Mouse (Mus musculus) kidney, embryonic 16.5 days (tissue): ENCODE data around the gene Sel1l3. TPM values are rescaled to one million over a fixed set of nuclear protein-coding genes. Genes with fewer than 3 reads are reported as not detected.

Experiments used
- ATAC-seq: fragments of 200-750 bp; cut with Nextera tagmentation; 2 replicates; pipeline ENCODE4 v1.8.0; 2017; ENCODE audit warnings: moderate TSS enrichment; ENCODE audit not compliant: low FRiP score, low TSS enrichment
- H3K27ac ChIP-seq: fragments of 300-500 bp; sonication (generic); 2 replicates; pipeline ENCODE4 v1.5.1; 2014; ENCODE audit warnings: low read length
- H3K27me3 ChIP-seq: fragments of 300-500 bp; sonication (generic); 2 replicates; pipeline ENCODE4 v1.6.1; 2014; ENCODE audit warnings: low read length, control low read depth, mixed read lengths; ENCODE audit not compliant: insufficient read depth
- H3K36me3 ChIP-seq: fragments of 300-500 bp; sonication (generic); 2 replicates; pipeline ENCODE4 v1.6.1; 2014; ENCODE audit warnings: low read length, control low read depth, mixed read lengths; ENCODE audit not compliant: insufficient read depth
- H3K4me1 ChIP-seq: fragments of 300-500 bp; sonication (generic); 2 replicates; pipeline ENCODE4 v1.6.1; 2014; ENCODE audit warnings: low read length, control low read depth, mixed read lengths; ENCODE audit not compliant: insufficient read depth
- H3K4me2 ChIP-seq: fragments of 300-500 bp; sonication (generic); replicated peaks from 2 replicates; pipeline ENCODE4 v1.6.1; 2014; ENCODE audit warnings: low read depth, low read length
- H3K4me3 ChIP-seq: fragments of 300-500 bp; sonication (generic); 2 replicates; pipeline ENCODE4 v1.5.1; 2014; ENCODE audit warnings: mild to moderate bottlenecking, low read length
- H3K9ac ChIP-seq: fragments of 300-500 bp; sonication (generic); replicated peaks from 2 replicates; pipeline ENCODE4 v1.6.1; 2014; ENCODE audit warnings: low read length
- H3K9me3 ChIP-seq: fragments of 300-500 bp; sonication (generic); 2 replicates; pipeline ENCODE4 v1.6.1; 2016; ENCODE audit warnings: low read length, control low read depth
- WGBS: fragments of 180-500 bp; shearing (Covaris S2); extraction: QIAGEN DNeasy Blood & Tissue Kit; methylation state at CpG from one replicate; pipeline ENCODE4 v1.1.7; 2014; 5-methylcytosine and 5-hydroxymethylcytosine counted together
- polyA plus RNA-seq: library from polyadenylated mRNA; unstranded; fragments of >200 nt; fragmentation: Nextera tagmentation; extraction: Ambion mirVana; gene quantifications from 2 replicates; pipeline ENCODE4 v1.2.1, GENCODE M21; 2015

The Sel1l3 gene
- polyA plus RNA-seq, 1 experiment from 2014 or later = 18.9 TPM

DNA sequence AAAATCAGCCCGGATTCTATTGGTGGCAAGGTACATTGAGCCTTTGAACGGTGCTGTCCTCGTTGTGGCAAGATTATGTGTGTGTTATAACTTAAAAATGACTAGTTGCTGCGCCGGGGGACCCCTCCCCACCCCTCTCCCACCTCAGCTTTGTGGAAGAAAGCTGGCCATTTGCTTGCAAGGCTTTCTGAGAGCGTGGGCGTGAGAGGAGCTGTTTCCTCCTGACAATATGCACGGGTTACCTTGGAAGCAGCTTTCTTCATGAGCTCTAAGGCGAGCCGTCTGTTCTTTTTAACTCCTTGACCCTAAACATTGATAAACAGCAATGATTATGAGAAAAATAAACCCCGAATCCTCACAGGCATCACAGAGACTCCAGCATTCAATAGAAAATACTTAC, 74.2 kb downstream of the Sel1l3 start:
- Histone ChIP-seq H3K27ac (no peak overlapping the region), H3K4me2 (no peak overlapping the region), H3K27me3 (no peaks in the 10 kb centered on the region), H3K9ac (no peak overlapping the region), H3K36me3 (peaks cover 13% of the 10 kb centered on the region), H3K9me3 (no peaks in the 10 kb centered on the region), H3K4me3 (no peak overlapping the region), H3K4me1 (no peaks in the 10 kb centered on the region)
- 42% methylated on average over 11 of the region's 11 CpGs for WGBS
- no peak for ATAC-seq

DNA sequence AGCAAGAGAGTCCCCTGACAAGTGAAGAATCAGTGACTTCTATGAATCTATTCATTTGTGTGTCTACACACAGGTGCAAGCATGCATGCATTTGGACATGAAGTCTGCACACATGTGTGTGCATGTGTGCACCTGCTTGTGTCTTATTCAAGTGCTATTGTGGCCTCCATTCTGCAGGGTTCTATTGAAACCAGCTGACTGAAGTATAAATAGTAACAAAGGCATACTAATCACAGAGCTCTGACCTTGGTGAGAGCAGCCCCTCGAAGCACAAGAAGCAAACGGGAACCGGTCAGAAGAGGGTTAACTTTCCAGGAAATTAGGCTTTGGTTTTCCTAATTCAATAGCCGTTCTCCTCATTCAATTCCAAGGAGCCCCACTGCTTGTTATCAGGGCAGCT, 74.6 kb downstream of the Sel1l3 start:
- Histone ChIP-seq H3K36me3 (peaks cover 8% of the 10 kb centered on the region; the same call in 1 of the 2 replicates), H3K4me3 (no peak overlapping the region), H3K27me3 (no peaks in the 10 kb centered on the region), H3K4me2 (no peak overlapping the region), H3K9me3 (no peaks in the 10 kb centered on the region), H3K9ac (no peak overlapping the region), H3K4me1 (no peaks in the 10 kb centered on the region), H3K27ac (no peak overlapping the region)
- ATAC-seq = no peak
- 49% methylated on average over 4 of the region's 4 CpGs for WGBS

DNA sequence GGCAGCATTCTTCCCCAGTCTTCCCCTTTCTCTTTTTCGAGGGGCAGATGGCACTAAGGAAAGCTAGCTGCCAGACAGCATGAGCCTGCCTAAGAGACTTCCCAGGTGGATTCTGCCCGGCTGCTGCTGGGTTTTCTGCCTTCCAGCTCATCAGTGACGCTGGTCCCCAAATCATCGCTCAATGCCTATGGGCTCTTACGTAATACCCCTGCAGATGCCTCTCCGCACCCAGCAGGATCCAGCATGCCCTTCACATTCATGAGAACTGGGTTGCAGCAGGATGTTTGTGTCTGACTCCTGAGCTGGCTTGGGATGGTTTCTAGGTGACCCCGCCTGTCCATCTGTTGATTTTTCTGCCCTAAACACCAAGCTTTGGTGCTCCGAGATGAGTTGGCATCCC, 75.7 kb downstream of the Sel1l3 start:
- WGBS = 89% methylated on average over 8 of the region's 8 CpGs
- ATAC-seq = no peak
- H3K36me3 ChIP-seq = no peaks in the 10 kb centered on the region; the same call in 1 of the 2 replicates
- H3K4me3 ChIP-seq = no peak overlapping the region
- no peak overlapping the region for H3K27ac ChIP-seq
- H3K9me3 ChIP-seq = no peaks in the 10 kb centered on the region
- H3K27me3 ChIP-seq = no peaks in the 10 kb centered on the region
- no peak overlapping the region for H3K4me2 ChIP-seq
- H3K4me1 ChIP-seq = no peaks in the 10 kb centered on the region
- no peak overlapping the region for H3K9ac ChIP-seq

DNA sequence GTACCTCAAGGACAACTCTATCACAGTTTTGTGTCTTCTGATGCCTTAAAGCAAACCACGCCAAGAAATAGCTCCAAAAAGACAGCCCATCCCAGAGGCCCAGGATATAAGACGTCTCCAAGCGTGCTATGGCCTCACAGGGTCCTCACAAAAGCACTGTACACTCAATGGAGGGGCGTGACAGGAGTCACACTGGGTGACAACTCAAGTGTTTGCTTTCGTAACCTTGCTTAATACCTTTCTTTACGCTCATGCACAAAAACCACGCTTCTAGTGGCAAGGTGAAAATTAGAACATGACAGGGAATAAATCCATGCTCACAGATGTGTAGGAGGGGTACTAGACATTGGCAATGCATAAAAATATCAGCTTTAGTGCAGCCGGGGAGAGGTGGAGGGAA, 77.7 kb downstream of the Sel1l3 start:
- Histone ChIP-seq H3K36me3 (peaks cover 3% of the 10 kb centered on the region), H3K4me3 (no peak overlapping the region), H3K4me2 (no peak overlapping the region), H3K9ac (no peak overlapping the region), H3K27ac (no peak overlapping the region), H3K9me3 (no peaks in the 10 kb centered on the region), H3K27me3 (no peaks in the 10 kb centered on the region), H3K4me1 (no peaks in the 10 kb centered on the region)
- 78% methylated on average over 8 of the region's 8 CpGs for WGBS
- ATAC-seq = no peak

DNA sequence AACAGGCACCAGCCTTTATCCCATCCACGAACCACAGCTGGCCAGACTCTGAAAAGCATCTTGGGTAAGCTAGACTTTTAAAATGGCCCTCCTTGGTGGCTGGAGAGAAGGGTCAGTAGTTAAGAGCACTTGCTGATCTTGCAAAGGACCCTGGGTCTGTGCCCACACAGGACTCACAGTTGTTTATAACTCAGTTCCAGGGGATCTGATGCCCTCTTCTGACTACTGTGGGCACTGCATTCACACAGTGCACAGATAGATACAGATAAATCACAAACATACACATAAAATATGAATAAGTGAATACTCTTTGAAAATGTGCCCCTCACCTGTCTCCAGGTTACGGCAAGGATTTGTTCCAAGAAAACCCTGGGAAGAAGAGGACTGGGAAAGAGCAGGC, 79.7 kb downstream of the Sel1l3 start:
- H3K4me3 ChIP-seq = no peak overlapping the region
- no peaks in the 10 kb centered on the region for H3K4me1 ChIP-seq
- no peak overlapping the region for H3K9ac ChIP-seq
- H3K27ac ChIP-seq = no peak overlapping the region
- ATAC-seq = no peak
- H3K4me2 ChIP-seq = no peak overlapping the region
- no peaks in the 10 kb centered on the region for H3K9me3 ChIP-seq
- peaks cover 3% of the 10 kb centered on the region for H3K36me3 ChIP-seq
- no peaks in the 10 kb centered on the region for H3K27me3 ChIP-seq
- 86% methylated on average over 2 of the region's 2 CpGs for WGBS

DNA sequence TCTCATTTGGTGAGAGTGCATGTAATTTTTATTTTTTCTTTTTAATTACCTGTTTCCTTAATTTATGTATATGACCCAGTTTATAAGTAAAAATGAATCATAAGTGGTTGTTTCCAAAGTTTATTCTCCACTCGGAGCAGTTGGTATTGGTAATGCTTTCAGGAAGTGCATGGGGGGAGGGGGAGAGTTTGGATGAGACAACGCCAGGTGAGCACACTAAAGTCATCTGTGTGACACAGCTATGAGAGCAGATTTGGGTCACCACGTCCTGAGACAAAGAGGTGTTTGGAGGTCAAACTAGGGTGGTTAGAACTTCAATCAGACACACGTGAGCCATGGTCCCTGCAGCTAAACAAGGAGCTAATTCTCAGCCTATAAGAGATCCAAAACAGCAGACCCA, 89.0 kb downstream of the Sel1l3 start:
- no peak overlapping the region for H3K4me3 ChIP-seq
- no peaks in the 10 kb centered on the region for H3K27me3 ChIP-seq
- no peak overlapping the region for H3K27ac ChIP-seq
- WGBS = 43% methylated on average over 4 of the region's 4 CpGs
- no peak for ATAC-seq
- H3K36me3 ChIP-seq = peaks cover 5% of the 10 kb centered on the region; the same call in 1 of the 2 replicates
- no peaks in the 10 kb centered on the region for H3K9me3 ChIP-seq
- no peaks in the 10 kb centered on the region for H3K4me1 ChIP-seq
- no peak overlapping the region for H3K9ac ChIP-seq
- H3K4me2 ChIP-seq = no peak overlapping the region

DNA sequence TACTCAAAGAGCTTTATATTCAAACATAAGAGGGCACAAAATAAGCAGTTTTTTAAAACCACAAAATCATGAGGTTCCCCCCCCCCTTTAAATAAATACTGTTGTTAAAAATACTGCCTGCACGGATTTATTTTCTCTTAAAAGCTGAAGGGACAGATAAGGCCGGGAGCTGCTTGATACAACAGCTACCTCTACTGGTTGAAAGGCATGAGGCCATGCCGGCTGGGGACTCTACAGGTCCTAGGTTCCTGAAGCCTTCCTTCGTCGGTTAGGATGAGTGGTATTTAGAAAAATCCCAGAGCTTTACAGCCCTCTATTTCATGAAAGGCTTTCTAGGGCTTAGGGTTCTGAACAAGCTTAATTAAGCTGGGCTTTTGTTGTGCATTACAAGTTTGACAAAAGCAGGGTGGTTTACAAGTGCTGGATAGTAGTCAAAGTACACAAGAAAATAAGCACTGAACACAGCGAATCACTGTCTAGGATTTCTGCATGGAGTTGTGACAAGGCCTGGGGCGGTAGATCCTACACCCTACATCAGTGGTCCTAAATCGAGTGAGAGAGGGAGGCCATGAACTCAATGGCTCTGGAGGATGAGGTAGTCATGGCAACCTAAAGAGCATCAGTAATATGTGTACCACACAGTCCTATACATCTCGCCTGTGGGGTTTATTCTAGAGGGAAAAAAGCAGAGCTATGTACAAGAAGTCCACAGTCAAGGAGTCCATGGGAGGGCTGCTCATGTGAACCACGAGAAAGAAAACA, 90.0 kb downstream of the Sel1l3 start:
- 43% methylated on average over 10 of the region's 10 CpGs for WGBS
- Histone ChIP-seq H3K27me3 (no peaks in the 10 kb centered on the region), H3K4me3 (no peak overlapping the region), H3K27ac (no peak overlapping the region), H3K9ac (no peak overlapping the region), H3K4me1 (no peaks in the 10 kb centered on the region), H3K9me3 (no peaks in the 10 kb centered on the region), H3K4me2 (no peak overlapping the region), H3K36me3 (peaks cover 5% of the 10 kb centered on the region; the same call in 1 of the 2 replicates)
- no peak; the same call in 1 of the 2 replicates for ATAC-seq

DNA sequence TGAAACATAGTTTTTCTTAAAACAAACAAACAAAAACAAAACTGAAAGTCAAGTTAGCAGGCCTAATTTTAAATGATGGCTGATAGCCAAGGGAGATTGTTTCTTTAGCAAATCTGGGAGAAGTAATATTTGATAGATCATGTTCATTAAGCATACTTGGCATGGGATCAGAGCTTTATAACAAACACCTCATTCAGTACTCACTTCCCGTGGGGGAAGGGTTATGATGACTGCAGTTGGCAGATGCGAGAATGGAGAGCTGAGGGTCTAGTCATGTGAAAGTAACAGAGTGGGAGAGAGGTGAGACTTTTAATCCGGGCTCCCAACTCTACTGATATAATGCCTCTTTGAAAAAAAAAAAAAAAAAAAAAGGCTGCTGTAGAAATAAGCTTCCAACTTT, 94.0 kb downstream of the Sel1l3 start:
- H3K27ac ChIP-seq = no peak overlapping the region
- peaks cover 5% of the 10 kb centered on the region; the same call in 1 of the 2 replicates for H3K4me1 ChIP-seq
- no peaks in the 10 kb centered on the region for H3K9me3 ChIP-seq
- no peak overlapping the region for H3K9ac ChIP-seq
- ATAC-seq = no peak
- peaks cover 5% of the 10 kb centered on the region; the same call in 1 of the 2 replicates for H3K36me3 ChIP-seq
- no peak overlapping the region for H3K4me2 ChIP-seq
- no peaks in the 10 kb centered on the region for H3K27me3 ChIP-seq
- WGBS = 62% methylated on average over 3 of the region's 3 CpGs
- H3K4me3 ChIP-seq = no peak overlapping the region

DNA sequence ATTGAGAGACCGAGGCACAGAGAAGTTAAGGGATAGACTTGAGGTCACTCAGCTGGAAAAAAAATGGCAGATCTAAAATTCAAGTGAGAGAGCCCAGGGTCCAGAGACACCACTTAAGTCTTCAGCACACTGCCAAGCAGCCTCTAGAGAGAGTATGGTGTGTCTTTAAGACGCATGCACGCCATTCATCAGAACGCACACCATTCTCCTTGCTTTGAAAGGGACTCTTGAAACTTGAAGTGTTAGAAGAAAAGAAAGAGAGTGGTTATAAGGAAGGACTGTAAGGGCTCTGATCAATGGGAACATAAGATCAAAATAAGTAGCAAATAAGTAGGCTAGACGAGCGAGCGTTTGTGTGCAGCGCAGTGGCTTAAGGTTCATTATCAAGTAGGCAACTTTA, 95.5 kb downstream of the Sel1l3 start:
- Histone ChIP-seq H3K27me3 (no peaks in the 10 kb centered on the region), H3K36me3 (peaks cover 13% of the 10 kb centered on the region; the same call in 1 of the 2 replicates), H3K4me2 (no peak overlapping the region), H3K9me3 (peaks cover 1% of the 10 kb centered on the region), H3K9ac (no peak overlapping the region), H3K27ac (no peak overlapping the region), H3K4me1 (peaks cover 5% of the 10 kb centered on the region; the same call in 1 of the 2 replicates), H3K4me3 (no peak overlapping the region)
- 96% methylated on average over 8 of the region's 8 CpGs for WGBS
- no peak for ATAC-seq

DNA sequence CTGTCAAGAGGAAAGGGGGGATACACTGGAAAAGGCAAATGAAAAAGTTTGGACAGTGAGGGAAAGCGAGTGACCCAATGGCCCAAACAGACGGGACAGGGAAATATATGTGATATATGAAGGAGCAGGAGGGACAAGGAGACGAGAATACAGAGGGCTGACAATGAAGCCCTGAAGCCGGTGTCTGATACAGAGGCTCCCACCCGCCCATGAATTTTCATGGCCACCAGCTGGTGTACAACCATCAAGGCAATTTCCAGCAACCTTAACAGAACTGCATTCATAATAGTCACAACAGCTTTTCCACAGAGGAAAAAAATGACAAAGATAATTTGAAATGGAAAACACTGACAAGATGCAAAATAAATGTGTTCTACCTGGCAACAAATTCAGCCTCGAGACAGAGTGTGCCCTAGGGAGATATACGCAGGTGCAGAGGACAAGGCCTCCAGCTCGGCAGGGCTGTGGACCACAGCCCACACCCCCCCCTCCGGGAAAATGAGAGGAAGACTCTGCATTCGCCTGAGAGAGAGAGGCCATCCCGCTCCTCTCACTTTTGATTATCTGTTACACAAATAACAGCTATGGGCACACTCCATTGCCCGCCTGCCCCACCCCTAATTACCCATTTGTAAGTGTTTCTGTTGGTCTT, 99.0 kb downstream of the Sel1l3 start:
- H3K27me3 ChIP-seq = no peaks in the 10 kb centered on the region
- no peak for ATAC-seq
- peaks cover 21% of the 10 kb centered on the region for H3K4me1 ChIP-seq
- no peak overlapping the region for H3K4me2 ChIP-seq
- peaks cover 12% of the 10 kb centered on the region; the same call in 1 of the 2 replicates for H3K36me3 ChIP-seq
- H3K27ac ChIP-seq = no peak overlapping the region
- 68% methylated on average over 12 of the region's 12 CpGs for WGBS
- H3K9ac ChIP-seq = no peak overlapping the region
- peaks cover 5% of the 10 kb centered on the region for H3K9me3 ChIP-seq
- H3K4me3 ChIP-seq = no peak overlapping the region
